Mouse (Mus musculus) embryo, embryonic 11 days (tissue): ENCODE data around the gene E2f3.

Experiments used
- DNase-seq: peaks from one replicate; pipeline ENCODE4 v3.0.0-alpha.2; 2015

The E2f3 gene

DNA sequence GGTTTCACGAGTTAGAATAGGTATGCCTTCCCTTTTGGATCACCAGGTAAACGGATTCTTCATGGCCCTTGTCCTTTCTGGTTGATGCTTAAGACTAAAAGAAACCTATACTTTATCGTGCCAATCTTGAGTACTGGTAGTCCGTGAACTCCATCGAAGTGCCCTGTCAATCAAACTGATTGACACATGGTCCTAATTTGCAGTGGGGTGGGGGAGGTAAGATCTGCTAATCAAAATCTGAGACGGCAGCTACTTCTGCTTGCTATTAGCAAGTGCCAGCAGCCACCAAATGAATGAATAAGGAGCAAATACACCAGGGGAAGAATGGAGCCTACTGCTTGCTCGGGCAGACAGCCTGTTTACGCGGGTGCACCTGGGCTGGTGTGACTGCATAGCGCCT is 72.3 kb downstream of the E2f3 start:
- peak; percentile 20 for DNase-seq

DNA sequence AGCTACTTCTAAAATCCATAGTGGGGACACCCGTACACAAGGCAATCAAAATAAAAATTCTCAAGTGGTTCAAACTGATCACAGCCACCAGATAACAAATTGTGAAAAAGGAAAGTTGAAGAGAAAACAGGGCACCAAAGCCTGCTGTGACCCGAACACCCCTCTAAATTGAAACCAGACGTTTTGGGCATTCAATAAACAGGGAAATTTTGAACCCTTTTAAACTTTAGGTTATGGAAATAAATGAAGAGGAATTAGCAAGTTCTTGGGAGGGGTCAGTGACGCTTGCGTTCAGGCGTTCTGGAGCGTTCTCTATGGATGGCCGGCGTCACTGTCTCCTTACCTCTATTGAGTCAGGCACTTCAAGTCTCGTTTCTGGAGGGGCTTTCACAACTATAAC is 72.8 kb downstream of the E2f3 start:
- peak; percentile 39 for DNase-seq

DNA sequence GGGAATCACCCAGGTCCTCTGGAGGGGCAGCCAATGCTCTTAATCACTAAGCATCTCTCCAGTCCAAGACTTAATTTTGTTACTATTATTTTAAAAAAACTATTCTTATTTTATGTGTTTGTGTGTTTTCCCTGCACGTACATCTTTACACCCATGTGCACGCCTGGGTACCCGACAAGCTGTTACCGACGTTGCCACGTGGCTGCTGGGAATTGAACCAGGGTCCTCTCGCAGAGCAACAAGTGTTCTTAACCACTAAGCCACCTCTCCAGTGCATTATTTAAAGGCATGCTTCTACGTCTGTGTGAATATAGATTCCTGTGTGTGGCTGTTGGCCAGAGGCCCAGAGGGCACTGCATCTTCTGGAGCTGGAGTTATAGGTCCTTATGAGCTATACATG is 73.6 kb downstream of the E2f3 start:
- DNase-seq = no peak

DNA sequence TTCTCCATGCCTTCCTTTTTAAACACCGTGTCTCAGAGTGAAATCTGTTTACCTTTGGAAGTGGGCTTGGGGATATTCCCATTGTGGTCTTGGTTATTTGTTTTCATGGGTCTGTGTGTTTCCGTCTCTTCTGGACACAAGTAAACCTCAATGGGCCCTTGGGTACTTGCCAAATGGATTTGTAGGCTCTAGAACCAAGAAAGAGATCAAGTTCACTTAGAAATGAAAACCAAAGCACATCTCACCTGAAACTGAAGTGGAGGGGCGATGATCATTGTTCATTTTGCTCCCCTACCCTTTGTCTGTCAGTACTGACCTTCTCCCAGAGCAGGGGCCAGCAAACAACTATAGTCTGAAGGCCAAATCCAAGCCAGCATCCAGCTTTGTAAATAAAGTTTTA is 74.7 kb downstream of the E2f3 start:
- DNase-seq = no peak

DNA sequence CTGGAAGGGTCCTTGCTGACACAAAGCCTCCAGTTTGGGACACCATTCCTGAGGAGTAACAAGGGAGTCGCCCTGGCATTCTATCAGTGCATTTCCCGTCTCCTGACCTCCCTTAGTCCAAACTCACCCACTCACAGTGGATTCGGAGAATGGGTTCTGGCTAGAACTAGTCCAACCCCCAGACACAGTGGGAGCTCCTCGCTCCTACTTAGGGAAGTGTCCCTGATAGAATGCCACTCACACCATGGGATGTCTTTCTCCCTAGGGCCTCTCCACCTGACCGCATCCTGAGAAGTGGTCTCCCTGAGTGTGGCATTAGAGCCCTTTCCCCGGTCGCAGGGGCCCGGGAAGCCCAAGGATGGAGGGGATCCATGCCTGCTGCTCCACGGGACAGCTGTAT is 77.4 kb downstream of the E2f3 start:
- DNase-seq = no peak

DNA sequence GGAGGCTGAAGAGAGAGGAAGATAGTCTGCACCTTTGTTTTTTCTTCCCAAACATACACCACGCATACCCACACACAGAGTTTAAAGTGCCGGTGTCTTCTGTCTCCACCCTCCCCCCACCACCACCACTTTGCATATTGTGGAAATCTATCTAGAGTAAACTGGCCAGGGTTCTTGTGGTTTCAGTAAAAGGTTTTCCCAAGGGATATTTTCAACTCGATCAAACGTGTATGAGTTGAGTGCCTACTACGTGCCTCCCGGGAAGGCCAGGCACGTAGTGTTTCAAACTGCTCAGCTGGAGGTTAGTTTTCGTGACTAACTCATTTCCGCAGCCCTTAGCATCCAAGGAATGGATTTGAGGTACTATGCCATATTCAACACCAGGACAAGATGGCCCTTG is 77.9 kb downstream of the E2f3 start:
- DNase-seq = no peak

DNA sequence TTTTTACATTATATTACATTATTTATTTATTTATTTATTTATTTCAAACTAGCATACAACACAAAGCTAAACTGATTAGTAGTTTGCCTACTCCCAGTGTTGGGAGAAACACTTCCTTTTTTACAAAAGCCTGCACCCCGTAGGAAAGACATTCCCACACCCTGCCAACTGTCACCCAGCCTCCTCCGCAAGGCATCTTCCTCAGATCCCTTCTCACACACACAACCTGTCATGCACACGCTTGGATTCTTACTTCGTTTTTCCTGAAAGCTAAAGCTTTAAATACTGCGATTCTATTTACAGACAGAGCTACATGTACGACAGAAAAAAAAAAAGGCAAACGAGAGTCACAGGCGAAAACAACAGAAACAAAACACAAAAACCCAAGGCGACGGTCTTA is 79.1 kb downstream of the E2f3 start:
- DNase-seq = no peak

DNA sequence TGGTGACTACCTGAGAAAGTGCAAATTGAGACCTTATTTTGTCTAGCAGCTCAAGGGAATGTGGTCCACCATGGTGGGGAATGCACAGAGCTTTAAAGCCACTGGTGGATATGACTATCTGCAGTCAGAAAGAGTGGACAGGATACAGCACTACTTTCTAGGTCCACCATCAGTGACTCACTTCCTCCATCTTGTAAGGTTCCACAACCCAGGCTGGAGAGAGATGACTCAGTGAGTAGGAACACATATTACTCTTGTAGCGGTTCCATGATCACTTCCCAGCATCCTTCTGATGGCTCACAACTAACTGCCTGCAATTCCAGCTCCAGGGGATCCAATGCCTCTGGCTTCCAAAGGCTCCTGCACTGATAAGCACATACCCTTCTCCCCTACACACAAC is 82.5 kb downstream of the E2f3 start:
- no peak for DNase-seq

DNA sequence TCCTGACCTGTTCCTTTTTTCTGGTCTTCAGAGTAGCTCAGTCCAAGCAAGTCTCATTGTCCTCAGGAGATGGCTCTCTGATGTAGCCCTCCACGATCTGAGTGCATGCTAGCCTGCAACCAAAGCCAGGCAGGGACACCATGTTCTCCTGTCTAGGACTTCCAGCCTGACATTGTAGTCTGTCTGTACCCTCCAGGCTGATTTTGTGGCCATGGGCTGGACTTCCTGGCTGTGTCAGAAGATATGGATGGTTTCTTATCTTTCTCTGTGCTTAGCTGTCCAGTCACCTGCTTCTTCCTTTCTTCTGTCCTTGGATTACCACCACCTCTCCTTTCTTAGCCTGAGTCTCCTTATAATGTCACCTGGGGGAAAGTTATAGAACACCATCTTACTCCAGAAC is 83.2 kb downstream of the E2f3 start:
- no peak for DNase-seq

DNA sequence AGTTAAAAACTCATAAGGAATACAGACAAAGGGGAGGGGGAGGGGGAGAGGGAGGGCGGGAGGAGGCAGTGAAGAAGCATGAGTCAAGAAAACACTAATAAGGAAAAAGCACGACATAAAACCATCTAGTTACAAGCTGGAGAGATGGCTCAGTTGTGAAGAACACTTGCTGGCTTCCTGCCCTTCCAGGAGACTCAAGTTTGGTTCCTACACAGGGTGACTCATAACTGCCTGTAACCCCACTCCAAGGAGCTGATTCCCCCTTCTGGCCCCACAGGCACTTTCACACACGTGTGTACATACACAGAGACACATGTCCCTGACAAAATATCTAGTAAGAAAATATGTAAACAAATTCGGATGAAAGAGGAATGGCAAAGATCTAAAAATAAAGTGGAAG is 84.2 kb downstream of the E2f3 start:
- no peak for DNase-seq

DNA sequence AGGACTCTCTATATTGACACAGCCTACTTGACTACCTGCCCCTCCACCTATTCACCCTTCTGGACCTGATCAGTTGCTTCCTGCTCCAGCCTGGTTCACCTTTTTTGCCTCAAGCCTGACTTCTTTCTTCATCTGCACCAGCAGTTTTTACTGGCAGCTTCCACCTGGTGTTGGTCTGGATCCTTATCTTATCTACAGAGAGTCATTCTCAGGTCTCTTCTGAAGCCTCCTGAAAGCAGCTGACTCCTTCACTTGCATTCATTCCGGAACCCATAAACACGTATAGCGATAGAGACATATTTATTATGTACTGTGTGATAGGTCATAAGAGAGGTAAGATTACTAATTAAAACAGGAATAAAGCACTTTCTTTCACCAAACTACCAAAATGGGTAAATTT is 119.1 kb downstream of the E2f3 start:
- DNase-seq = no peak

DNA sequence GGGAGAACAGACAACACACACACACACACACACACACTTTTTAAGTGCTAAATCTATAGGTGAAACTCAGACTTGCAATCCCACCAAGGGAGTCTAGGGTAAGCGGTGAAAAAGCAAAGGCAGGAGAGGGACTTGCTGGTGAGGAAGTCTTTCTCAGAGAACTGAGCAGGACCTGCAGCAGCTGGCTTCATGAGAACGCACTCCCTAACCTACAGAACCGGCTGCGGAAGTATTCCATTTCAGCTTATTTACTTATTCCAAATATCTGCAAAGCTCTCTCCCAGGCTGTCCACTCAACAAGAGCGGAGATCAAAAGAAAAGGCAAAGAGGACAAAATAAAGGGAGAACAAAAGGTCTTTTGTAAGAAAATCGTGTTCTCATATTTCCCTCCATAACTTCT is 121.5 kb downstream of the E2f3 start:
- DNase-seq = peak; percentile 37

DNA sequence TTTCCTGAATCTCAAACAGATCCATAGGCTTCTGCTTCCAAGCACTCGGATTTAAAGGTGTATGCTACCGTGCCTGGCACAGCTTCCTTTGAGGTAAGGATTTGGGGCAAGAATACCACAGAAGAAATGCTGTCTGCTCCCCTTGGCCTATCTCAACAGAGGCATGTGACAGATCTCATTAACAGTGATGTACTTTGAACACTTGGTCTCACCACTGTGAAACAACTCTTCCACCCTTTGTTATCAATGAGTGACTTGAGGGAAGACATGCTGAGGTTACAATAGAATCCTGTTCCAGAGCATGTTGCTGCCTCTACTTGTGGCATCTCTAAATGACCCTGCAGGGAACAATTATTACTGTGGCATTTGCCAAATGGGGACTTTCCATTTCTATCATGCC is 125.8 kb downstream of the E2f3 start:
- DNase-seq = no peak

DNA sequence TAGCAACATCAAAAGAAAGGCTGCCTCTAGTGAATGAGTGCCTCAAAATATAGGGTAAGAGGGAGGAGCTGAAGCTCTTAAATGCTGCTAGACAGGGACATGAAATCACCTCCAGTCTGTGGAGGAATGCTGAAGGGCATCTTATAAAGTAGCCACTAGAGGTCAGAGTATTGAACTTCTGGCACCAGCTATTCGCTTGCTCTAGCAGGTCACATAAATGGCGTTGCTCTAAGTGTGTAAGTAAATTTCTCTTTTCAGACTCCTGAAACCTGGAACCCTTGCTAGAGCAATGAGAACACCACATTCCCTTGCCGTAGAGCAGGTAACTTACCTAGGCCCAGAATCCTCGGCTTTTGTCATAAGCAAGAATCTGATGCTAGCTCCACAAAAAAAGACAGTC is 128.4 kb downstream of the E2f3 start:
- peak; percentile 74 for DNase-seq
